Mouse (Mus musculus): ENCODE measurements around the gene Apoc2. TPM values are rescaled to one million over a fixed set of nuclear protein-coding genes. Genes with fewer than 3 reads are reported as not detected.

Apoc2 gene
- polyA plus RNA-seq, 1 experiment, result 1.2 TPM

DNA sequence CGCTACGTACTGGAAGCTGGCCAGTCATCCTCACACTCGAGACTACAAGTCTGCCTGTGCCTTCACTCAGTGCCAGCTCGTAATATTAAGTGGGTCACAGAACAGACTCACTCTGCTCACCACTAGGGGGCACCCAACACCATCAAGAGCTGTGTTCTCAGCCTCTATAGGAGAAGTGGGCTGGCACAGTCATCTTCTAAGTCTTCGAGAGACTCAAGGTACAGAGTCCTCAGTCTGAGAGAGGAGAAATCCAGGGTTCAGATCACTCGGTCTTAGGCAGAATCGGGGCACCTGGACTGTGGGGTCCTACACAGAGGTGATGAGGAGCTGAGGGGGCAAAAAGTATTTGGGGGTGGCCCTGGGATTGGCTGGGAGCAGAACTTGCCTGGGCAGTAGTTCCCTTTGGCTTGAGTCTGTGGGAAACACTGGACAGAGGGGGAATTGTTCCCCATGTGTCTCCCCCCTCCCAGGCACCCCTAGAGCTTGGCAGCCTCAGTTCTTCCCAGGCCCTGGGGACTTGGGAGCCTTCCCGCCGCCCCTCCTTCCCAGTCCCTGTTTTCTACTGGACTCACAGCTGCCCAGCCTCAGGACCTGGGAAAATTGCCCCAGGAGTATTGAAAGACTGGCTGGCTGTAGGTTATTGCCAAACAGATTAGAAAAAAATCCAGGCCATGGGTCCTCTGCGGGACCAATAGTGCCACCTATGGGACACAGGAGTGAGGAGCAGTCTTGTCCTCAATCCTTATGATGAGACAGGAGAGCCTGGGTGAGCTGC lies 8.6 kb downstream of the Apoc2 start:
- peaks cover 7% of the 10 kb centered on the region; the same call in 1 of the 2 replicates for H3K4me1 ChIP-seq (ENCODE audit: control insufficient read depth, insufficient read depth, insufficient read length)
- WGBS, result 11% methylated on average over 10 of the region's 10 CpGs
- peak; percentile 88 to 91 for DNase-seq (ENCODE audit: low read depth in 1 of 2, low spot score in 2 of 2)
- H3K36me3 ChIP-seq (ENCODE audit: control insufficient read depth, insufficient read depth, low read length), result no peaks in the 10 kb centered on the region
- no peak overlapping the region for H3K4me3 ChIP-seq (ENCODE audit: extremely low read depth, insufficient read depth, insufficient read length)
- TF ChIP-seq POLR2A (IDR thresholded peaks at IDR 0.05; ENCODE audit: low read depth, low read length) (no peak; the same call in 1 of the 2 replicates), CTCF (IDR thresholded peaks at IDR 0.05; ENCODE audit: extremely low read depth, insufficient read depth, insufficient read length, insufficient replicate concordance) (peak; percentile 83; the same call in 1 of the 2 replicates)
- peak overlapping the region; percentile 72 for H3K27ac ChIP-seq (ENCODE audit: insufficient read depth, low read length)
- no peaks in the 10 kb centered on the region for H3K27me3 ChIP-seq (ENCODE audit: control insufficient read depth, insufficient read depth, low read length)

DNA sequence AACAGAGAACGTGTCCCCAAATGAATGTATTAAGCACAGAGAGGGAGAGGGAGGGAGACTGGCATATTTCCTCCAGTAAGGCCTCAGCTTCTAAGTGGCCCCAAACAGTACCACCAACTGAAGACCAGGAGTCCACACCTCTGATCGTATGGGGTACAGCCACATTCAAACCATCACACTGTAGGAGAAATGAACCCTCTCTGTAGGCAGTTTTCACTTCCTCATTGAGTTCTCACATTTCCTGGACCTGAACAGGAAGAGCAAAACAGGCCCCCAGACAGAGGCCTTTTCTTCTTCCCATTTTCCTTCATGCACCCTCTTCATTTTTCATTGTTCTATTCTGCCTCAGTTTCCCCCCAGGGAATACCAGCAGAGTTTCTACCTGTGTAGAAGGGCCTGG lies 10.3 kb downstream of the Apoc2 start:
- Histone ChIP-seq H3K27me3 (ENCODE audit: control insufficient read depth, insufficient read depth, low read length) (no peaks in the 10 kb centered on the region), H3K4me3 (ENCODE audit: extremely low read depth, insufficient read depth, insufficient read length) (no peak overlapping the region), H3K4me1 (ENCODE audit: control insufficient read depth, insufficient read depth, insufficient read length) (peaks cover 12% of the 10 kb centered on the region; the same call in 1 of the 2 replicates), H3K36me3 (ENCODE audit: control insufficient read depth, insufficient read depth, low read length) (no peaks in the 10 kb centered on the region), H3K27ac (ENCODE audit: insufficient read depth, low read length) (peak overlapping the region; percentile 79)
- WGBS, result 44% methylated on average over 2 of the region's 2 CpGs
- peak; percentile 14 to 36 for DNase-seq (ENCODE audit: low read depth in 1 of 2, low spot score in 2 of 2)
- no peak; the same call in 1 of the 2 replicates for TF ChIP-seq POLR2A (IDR thresholded peaks at IDR 0.05; ENCODE audit: low read depth, low read length)
- TF ChIP-seq CTCF (IDR thresholded peaks at IDR 0.05; ENCODE audit: extremely low read depth, insufficient read depth, insufficient read length, insufficient replicate concordance), result no peak

DNA sequence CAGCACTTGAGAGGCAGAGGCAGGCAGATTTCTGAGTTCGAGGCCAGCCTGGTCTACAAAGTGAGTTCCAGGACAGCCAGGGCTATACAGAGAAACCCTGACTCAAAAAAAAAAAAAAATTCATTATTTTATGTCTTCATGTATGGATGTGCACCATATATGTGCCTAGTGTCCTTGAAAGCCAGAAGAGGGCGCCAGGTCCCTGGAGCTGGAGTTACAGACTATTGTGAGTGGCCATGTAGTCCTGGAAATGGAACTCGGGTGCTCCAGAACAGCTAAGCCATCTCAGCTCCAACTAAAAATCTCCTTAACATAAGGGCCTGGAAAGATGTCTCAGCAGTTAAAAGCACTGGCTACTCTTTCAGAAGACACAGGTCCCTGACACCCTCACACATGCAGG lies 11.0 kb downstream of the Apoc2 start:
- peak overlapping the region; percentile 79 for H3K27ac ChIP-seq (ENCODE audit: insufficient read depth, low read length)
- DNase-seq (ENCODE audit: low read depth in 1 of 2, low spot score in 2 of 2), result no peak
- H3K36me3 ChIP-seq (ENCODE audit: control insufficient read depth, insufficient read depth, low read length), result no peaks in the 10 kb centered on the region; the same call in none of the 2 replicates
- H3K4me3 ChIP-seq (ENCODE audit: extremely low read depth, insufficient read depth, insufficient read length), result no peak overlapping the region
- WGBS, result 89% methylated on average over 3 of the region's 3 CpGs
- H3K27me3 ChIP-seq (ENCODE audit: control insufficient read depth, insufficient read depth, low read length), result no peaks in the 10 kb centered on the region
- TF ChIP-seq CTCF (IDR thresholded peaks at IDR 0.05; ENCODE audit: extremely low read depth, insufficient read depth, insufficient read length, insufficient replicate concordance) (no peak), POLR2A (IDR thresholded peaks at IDR 0.05; ENCODE audit: low read depth, low read length) (no peak)
- peaks cover 12% of the 10 kb centered on the region; the same call in 1 of the 2 replicates for H3K4me1 ChIP-seq (ENCODE audit: control insufficient read depth, insufficient read depth, insufficient read length)

DNA sequence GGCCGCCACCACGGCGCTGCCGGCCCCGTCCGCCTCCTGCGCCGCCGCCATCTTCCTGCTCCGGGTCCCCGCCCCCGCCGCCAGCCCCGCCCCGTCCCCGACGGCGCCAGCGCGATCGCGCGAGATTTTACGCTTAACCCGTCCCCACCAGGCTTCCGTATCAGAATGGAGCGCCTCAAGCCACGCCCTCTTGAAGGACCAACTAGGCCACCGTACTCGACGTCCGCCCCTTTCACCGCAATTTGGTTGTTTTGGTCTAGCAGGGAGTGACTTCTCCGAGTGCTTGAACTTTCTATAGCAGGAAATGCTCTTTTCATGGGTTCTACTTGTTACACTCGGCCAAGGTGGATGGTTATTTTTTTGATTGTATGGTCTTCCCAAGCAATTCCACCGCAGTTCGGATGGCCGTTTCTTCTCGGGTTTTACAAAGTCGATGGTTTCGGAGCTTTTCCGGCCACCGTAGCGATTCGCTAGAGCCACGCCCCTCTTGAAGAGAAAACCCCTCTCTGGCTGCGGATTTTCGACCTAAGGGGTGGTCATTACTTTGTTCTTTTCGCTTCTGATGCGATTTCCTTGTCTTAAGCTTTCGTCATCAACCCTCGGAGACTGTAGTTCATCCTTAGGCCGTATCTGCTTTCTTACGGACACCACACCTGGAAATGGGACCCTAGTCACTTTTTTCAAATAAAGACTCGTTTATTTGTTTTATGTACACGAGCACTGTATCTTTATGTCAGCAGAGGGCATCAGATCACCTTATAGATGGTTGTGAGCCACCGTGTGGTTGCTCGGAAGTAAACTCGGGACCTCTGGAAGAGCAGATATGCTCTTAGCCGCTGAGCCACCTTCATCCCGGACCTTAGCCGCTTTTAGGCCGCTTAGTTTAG lies 12.5 kb downstream of the Apoc2 start, which contains the start of gene Clptm1:
Clptm1 (minus strand) TSS at position 79 of the 887 bp plus-strand sequence.
- H3K27me3 ChIP-seq (ENCODE audit: control insufficient read depth, insufficient read depth, low read length), result no peaks in the 10 kb centered on the region
- no peaks in the 10 kb centered on the region; the same call in none of the 2 replicates for H3K36me3 ChIP-seq (ENCODE audit: control insufficient read depth, insufficient read depth, low read length)
- peak; percentile 96 to 98 for DNase-seq (ENCODE audit: low read depth in 1 of 2, low spot score in 2 of 2)
- WGBS, result 2% methylated on average over 63 of the region's 63 CpGs
- peak within 1 kb of the TSS; percentile 91 for H3K4me3 ChIP-seq (ENCODE audit: extremely low read depth, insufficient read depth, insufficient read length)
- peaks cover 12% of the 10 kb centered on the region; the same call in 1 of the 2 replicates for H3K4me1 ChIP-seq (ENCODE audit: control insufficient read depth, insufficient read depth, insufficient read length)
- TF ChIP-seq CTCF (IDR thresholded peaks at IDR 0.05; ENCODE audit: extremely low read depth, insufficient read depth, insufficient read length, insufficient replicate concordance) (peak; percentile 21; the same call in 1 of the 2 replicates), POLR2A (IDR thresholded peaks at IDR 0.05; ENCODE audit: low read depth, low read length) (peak; percentile 18)
- peak within 1 kb of the TSS; percentile 93 for H3K27ac ChIP-seq (ENCODE audit: insufficient read depth, low read length)

DNA sequence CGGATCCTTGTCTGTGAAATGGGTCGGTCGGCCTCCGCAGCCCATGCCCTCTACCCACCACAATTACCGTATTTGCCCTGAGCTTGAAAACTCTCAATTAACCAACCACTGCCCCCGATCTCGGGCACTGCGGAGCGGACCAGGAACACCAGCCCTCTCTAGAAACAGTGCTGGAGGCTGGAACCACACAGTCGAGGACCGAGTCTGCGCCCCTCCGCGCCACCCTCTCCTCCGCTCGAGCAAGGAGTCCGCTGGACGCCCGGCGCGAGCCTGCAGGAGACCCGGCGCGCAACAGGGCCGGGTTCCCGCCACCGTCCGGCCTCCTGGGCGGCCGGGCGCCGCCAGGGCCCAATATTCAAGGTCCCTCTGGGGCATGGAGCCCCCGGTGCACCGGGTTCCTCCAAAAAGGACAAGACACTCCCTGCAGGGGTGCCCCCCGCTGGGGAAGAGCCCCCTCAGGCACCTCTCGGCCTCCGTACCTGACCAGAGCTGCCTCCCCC lies 13.2 kb downstream of the Apoc2 start:
- under 1% methylated on average over 36 of the region's 37 CpGs for whole genome bisulfite sequencing
- H3K36me3 ChIP-seq (ENCODE audit: control insufficient read depth, insufficient read depth, low read length), result peaks cover 2% of the 10 kb centered on the region
- DNase-seq (ENCODE audit: low read depth in 1 of 2, low spot score in 2 of 2), result no peak
- H3K4me3 ChIP-seq (ENCODE audit: extremely low read depth, insufficient read depth, insufficient read length), result peak overlapping the region; percentile 91
- H3K27me3 ChIP-seq (ENCODE audit: control insufficient read depth, insufficient read depth, low read length), result no peaks in the 10 kb centered on the region
- TF ChIP-seq POLR2A (IDR thresholded peaks at IDR 0.05; ENCODE audit: low read depth, low read length) (no peak), CTCF (IDR thresholded peaks at IDR 0.05; ENCODE audit: extremely low read depth, insufficient read depth, insufficient read length, insufficient replicate concordance) (no peak)
- peak overlapping the region; percentile 14; the same call in 1 of the 2 replicates for H3K27ac ChIP-seq (ENCODE audit: insufficient read depth, low read length)
- peaks cover 12% of the 10 kb centered on the region; the same call in 1 of the 2 replicates for H3K4me1 ChIP-seq (ENCODE audit: control insufficient read depth, insufficient read depth, insufficient read length)

DNA sequence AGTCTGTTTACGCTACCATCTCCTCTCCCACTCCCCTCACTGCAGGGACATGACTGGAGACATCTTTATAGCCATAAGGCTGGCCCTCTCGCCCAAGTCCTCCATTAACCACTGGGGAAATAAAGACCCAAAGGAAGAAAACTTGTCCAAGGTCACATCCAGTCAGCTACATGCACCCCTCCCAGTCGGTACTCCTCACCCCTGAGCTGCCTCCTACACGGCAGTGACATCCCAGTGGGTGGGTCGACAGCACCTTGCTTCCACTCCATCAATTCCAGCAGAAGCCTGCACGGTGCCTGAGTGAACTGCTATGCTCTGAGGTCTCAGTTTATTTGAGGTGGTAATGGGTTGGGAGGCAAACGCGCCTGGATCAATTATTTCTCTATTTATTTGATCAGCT lies 13.8 kb downstream of the Apoc2 start:
- DNase-seq (ENCODE audit: low read depth in 1 of 2, low spot score in 2 of 2), result no peak
- Histone ChIP-seq H3K4me3 (ENCODE audit: extremely low read depth, insufficient read depth, insufficient read length) (peak overlapping the region; percentile 91), H3K27ac (ENCODE audit: insufficient read depth, low read length) (no peak overlapping the region), H3K27me3 (ENCODE audit: control insufficient read depth, insufficient read depth, low read length) (no peaks in the 10 kb centered on the region), H3K4me1 (ENCODE audit: control insufficient read depth, insufficient read depth, insufficient read length) (peaks cover 8% of the 10 kb centered on the region; the same call in 1 of the 2 replicates), H3K36me3 (ENCODE audit: control insufficient read depth, insufficient read depth, low read length) (peaks cover 2% of the 10 kb centered on the region)
- no peak for TF ChIP-seq POLR2A (IDR thresholded peaks at IDR 0.05; ENCODE audit: low read depth, low read length)
- TF ChIP-seq CTCF (IDR thresholded peaks at IDR 0.05; ENCODE audit: extremely low read depth, insufficient read depth, insufficient read length, insufficient replicate concordance), result no peak
- 26% methylated on average over 8 of the region's 8 CpGs for WGBS

Data from spleen, adult 2 months (tissue).